Mouse (Mus musculus) olfactory bulb, adult 2 months (tissue): ENCODE data around the gene Timm8b. TPM values are rescaled to one million over a fixed set of nuclear protein-coding genes. Genes with fewer than 3 reads are reported as not detected.
A peak's percentile ranks its signal among the peaks of the same experiment; 100 is the strongest.

ENCODE experiments used
- H3K27ac ChIP-seq: fragments of 200-500 bp; 2 replicates; pipeline ENCODE4 v1.5.1; 2012; ENCODE audit warnings: low read depth, low read length; ENCODE audit not compliant: insufficient read depth
- H3K4me1 ChIP-seq: fragments of 200-500 bp; 2 replicates; pipeline ENCODE4 v1.6.1; 2012; ENCODE audit warnings: low read length; ENCODE audit not compliant: control insufficient read depth, insufficient read depth
- H3K4me3 ChIP-seq: fragments of 200-500 bp; 2 replicates; pipeline ENCODE4 v1.5.1; 2012; ENCODE audit warnings: mild to moderate bottlenecking, low read depth, low read length, moderate library complexity; ENCODE audit not compliant: insufficient read depth
- CTCF ChIP-seq: fragments of 200-500 bp; IDR thresholded peaks from 2 replicates; pipeline ENCODE4 v1.5.1; 2012; ENCODE audit warnings: low read depth, mild to moderate bottlenecking, low read length, moderate library complexity; ENCODE audit not compliant: insufficient read depth
- POLR2A ChIP-seq: fragments of 200-500 bp; IDR thresholded peaks from 2 replicates; pipeline ENCODE4 v1.6.1; 2012; ENCODE audit warnings: mild to moderate bottlenecking, low read depth, low read length, moderate library complexity; ENCODE audit not compliant: insufficient read depth
- WGBS: fragments of 180-500 bp; shearing (Covaris S2); methylation state at CpG from one replicate; pipeline ENCODE4 v1.1.7; 2018; 5-methylcytosine and 5-hydroxymethylcytosine counted together
- polyA plus RNA-seq: library from polyadenylated mRNA; stranded (reverse); fragments of >200 nt; gene quantifications from 2 replicates; pipeline ENCODE4 v1.2.4, GENCODE M21; 2012; ENCODE audit warnings: low replicate concordance; ENCODE audit not compliant: missing spikeins, insufficient read depth, insufficient read length

Gene Timm8b
- polyA plus RNA-seq, result not detected in 2 replicates

GRCm38 (mm10) chr9:50603189-50603997 is at the start of gene Timm8b, which contains the start of gene Sdhd:
Gene Timm8b, plus strand, starts transcription at chr9:50603910.
Gene Sdhd, minus strand, starts transcription at chr9:50603812.
- Histone ChIP-seq H3K27ac (peak within 1 kb of the TSS; percentile 82), H3K4me1 (peaks cover 9% of the 10 kb centered on the region), H3K4me3 (peak within 1 kb of the TSS; percentile 92)
- TF ChIP-seq POLR2A (peak; percentile 84), CTCF (no peak)
- under 1% methylated on average over 48 of the region's 48 CpGs for WGBS

- WGBS, result 11% methylated on average over 12 of the region's 12 CpGs
Measured at GRCm38 (mm10) chr9:50554241-50555093, 49.2 kb upstream of the Timm8b start, which contains the start of gene Il18. Gene Il18, plus strand, starts transcription at chr9:50554827.

GRCm38 (mm10) chr9:50555094-50555446 is 48.6 kb upstream of the Timm8b start, which contains the start of gene Bco2:
Gene Bco2, minus strand, starts transcription at chr9:50555181.
- Histone ChIP-seq H3K4me1 (no peaks in the 10 kb centered on the region), H3K27ac (peak within 1 kb of the TSS; percentile 63), H3K4me3 (peak within 1 kb of the TSS; percentile 41)
- no peak for TF ChIP-seq POLR2A
- TF ChIP-seq CTCF, result no peak
- 9% methylated on average over 2 of the region's 2 CpGs for WGBS

More at GRCm38 (mm10) chr9:50554241-50555093, 49.2 kb upstream of the Timm8b start, which contains the start of gene Il18:
- TF ChIP-seq CTCF, result no peak
- 0 out of 2 replicates have a peak, but pooled peaks have one; percentile 29 for TF ChIP-seq POLR2A
- Histone ChIP-seq H3K27ac (peak within 1 kb of the TSS; percentile 63), H3K4me3 (peak within 1 kb of the TSS; percentile 41), H3K4me1 (no peaks in the 10 kb centered on the region)

- no peak within 1 kb of the TSS for H3K4me3 ChIP-seq
- H3K27ac ChIP-seq, result no peak within 1 kb of the TSS
- WGBS, result 92% methylated on average over 38 of the region's 38 CpGs
- no peak for TF ChIP-seq CTCF
- no peak for TF ChIP-seq POLR2A
- peaks cover 3% of the 10 kb centered on the region; the same call in 1 of the 2 replicates for H3K4me1 ChIP-seq
Measured at GRCm38 (mm10) chr9:50561145-50561917, 42.4 kb upstream of the Timm8b start, which contains the start of gene Tex12. Gene Tex12, minus strand, starts transcription at chr9:50561325.

GRCm38 (mm10) chr9:50561918-50562360 is 41.8 kb upstream of the Timm8b start:
- H3K27ac ChIP-seq, result no peak overlapping the region
- TF ChIP-seq CTCF (no peak), POLR2A (no peak)
- H3K4me3 ChIP-seq, result no peak overlapping the region
- WGBS, result 83% methylated on average over 2 of the region's 2 CpGs
- H3K4me1 ChIP-seq, result peaks cover 3% of the 10 kb centered on the region; the same call in 1 of the 2 replicates

- Histone ChIP-seq H3K4me3 (no peak overlapping the region), H3K27ac (no peak overlapping the region), H3K4me1 (peaks cover 6% of the 10 kb centered on the region)
- 72% methylated on average over 7 of the region's 7 CpGs for WGBS
- TF ChIP-seq POLR2A, result no peak
- TF ChIP-seq CTCF, result no peak
Measured at GRCm38 (mm10) chr9:50565173-50565572, 38.5 kb upstream of the Timm8b start.

- Histone ChIP-seq H3K4me1 (peaks cover 6% of the 10 kb centered on the region), H3K4me3 (no peak overlapping the region), H3K27ac (no peak overlapping the region)
- TF ChIP-seq CTCF, result no peak
- no peak for TF ChIP-seq POLR2A
- 79% methylated on average over 4 of the region's 4 CpGs for WGBS
Measured at GRCm38 (mm10) chr9:50565940-50566339, 37.8 kb upstream of the Timm8b start.

GRCm38 (mm10) chr9:50567372-50567771 is 36.3 kb upstream of the Timm8b start:
- H3K27ac ChIP-seq, result no peak overlapping the region
- WGBS, result 91% methylated on average over 4 of the region's 4 CpGs
- H3K4me1 ChIP-seq, result peaks cover 6% of the 10 kb centered on the region
- TF ChIP-seq POLR2A, result no peak
- no peak overlapping the region for H3K4me3 ChIP-seq
